Mouse (Mus musculus): ENCODE data around the gene Gabarap. TPM values are rescaled to one million over a fixed set of nuclear protein-coding genes. Genes with fewer than 3 reads are reported as not detected.

Gene Gabarap
- polyA plus RNA-seq, 1 experiment from 2014 or later: 507 TPM

GRCm38 (mm10) chr11:70019495-70020021 is 28.6 kb downstream of the Gabarap start:
- peaks cover 72% of the 10 kb centered on the region for H3K4me1 ChIP-seq
- no peaks in the 10 kb centered on the region for H3K36me3 ChIP-seq (replicated peaks)
- peak overlapping the region; percentile 81 for H3K9ac ChIP-seq
- H3K4me3 ChIP-seq: peak overlapping the region; percentile 74
- peak overlapping the region; percentile 73 for H3K4me2 ChIP-seq
- no peaks in the 10 kb centered on the region for H3K27me3 ChIP-seq (replicated peaks)
- peak overlapping the region; percentile 97 for H3K27ac ChIP-seq
- 33% methylated on average over 2 of the region's 2 CpGs for WGBS
- no peak for ATAC-seq (replicated peaks)
- H3K9me3 ChIP-seq: no peaks in the 10 kb centered on the region

GRCm38 (mm10) chr11:70020022-70020631 is 29.2 kb downstream of the Gabarap start:
- no peaks in the 10 kb centered on the region for H3K27me3 ChIP-seq (replicated peaks)
- WGBS: 6% methylated on average over 8 of the region's 8 CpGs
- peaks cover 72% of the 10 kb centered on the region for H3K4me1 ChIP-seq
- no peaks in the 10 kb centered on the region for H3K36me3 ChIP-seq (replicated peaks)
- H3K9me3 ChIP-seq: no peaks in the 10 kb centered on the region
- H3K27ac ChIP-seq: peak overlapping the region; percentile 97
- H3K4me2 ChIP-seq: peak overlapping the region; percentile 73
- H3K4me3 ChIP-seq: peak overlapping the region; percentile 74
- no peak for ATAC-seq (replicated peaks)
- H3K9ac ChIP-seq: peak overlapping the region; percentile 81

GRCm38 (mm10) chr11:70020731-70021263 is 29.9 kb downstream of the Gabarap start:
- WGBS: 0% methylated on average over 8 of the region's 8 CpGs

GRCm38 (mm10) chr11:70021264-70022132 is 30.6 kb downstream of the Gabarap start:
- peaks cover 81% of the 10 kb centered on the region for H3K4me1 ChIP-seq
- peak overlapping the region; percentile 38 for H3K9ac ChIP-seq
- under 1% methylated on average over 40 of the region's 40 CpGs for WGBS
- H3K4me2 ChIP-seq: peak overlapping the region; percentile 73
- H3K27me3 ChIP-seq (replicated peaks): no peaks in the 10 kb centered on the region
- H3K27ac ChIP-seq: peak overlapping the region; percentile 97
- ATAC-seq (replicated peaks): peak; percentile 77
- no peaks in the 10 kb centered on the region for H3K36me3 ChIP-seq (replicated peaks)
- no peaks in the 10 kb centered on the region for H3K9me3 ChIP-seq
- peak overlapping the region; percentile 74 for H3K4me3 ChIP-seq

More at GRCm38 (mm10) chr11:70020731-70021263, 29.9 kb downstream of the Gabarap start:
- Histone ChIP-seq H3K9me3 (no peaks in the 10 kb centered on the region), H3K4me3 (peak overlapping the region; percentile 74), H3K27ac (peak overlapping the region; percentile 97), H3K36me3 (replicated peaks) (no peaks in the 10 kb centered on the region), H3K9ac (peak overlapping the region; percentile 38), H3K4me2 (peak overlapping the region; percentile 73), H3K27me3 (replicated peaks) (no peaks in the 10 kb centered on the region), H3K4me1 (peaks cover 74% of the 10 kb centered on the region)
- peak; percentile 81 for ATAC-seq (replicated peaks)

GRCm38 (mm10) chr11:70023481-70024150 is 32.7 kb downstream of the Gabarap start:
- Histone ChIP-seq H3K27me3 (replicated peaks) (no peaks in the 10 kb centered on the region), H3K27ac (peak overlapping the region; percentile 67), H3K9me3 (no peaks in the 10 kb centered on the region), H3K4me3 (peak overlapping the region; percentile 35), H3K4me2 (peak overlapping the region; percentile 59), H3K36me3 (replicated peaks) (no peaks in the 10 kb centered on the region), H3K9ac (peak overlapping the region; percentile 28), H3K4me1 (peaks cover 88% of the 10 kb centered on the region)
- 5% methylated on average over 22 of the region's 29 CpGs for WGBS
- ATAC-seq (replicated peaks): no peak

- H3K27ac ChIP-seq: peak overlapping the region; percentile 67; the same call in 1 of the 2 replicates
- no peaks in the 10 kb centered on the region for H3K27me3 ChIP-seq (replicated peaks)
- peak overlapping the region; percentile 59 for H3K4me2 ChIP-seq
- no peaks in the 10 kb centered on the region for H3K9me3 ChIP-seq
- H3K4me3 ChIP-seq: peak overlapping the region; percentile 35
- H3K4me1 ChIP-seq: peaks cover 88% of the 10 kb centered on the region
- no peaks in the 10 kb centered on the region for H3K36me3 ChIP-seq (replicated peaks)
- no peak for ATAC-seq (replicated peaks)
- H3K9ac ChIP-seq: peak overlapping the region; percentile 28
- 5% methylated on average over 6 of the region's 6 CpGs for WGBS
Observed at GRCm38 (mm10) chr11:70024151-70024514, 33.2 kb downstream of the Gabarap start.

GRCm38 (mm10) chr11:70026689-70027088 is 35.7 kb downstream of the Gabarap start:
- no peaks in the 10 kb centered on the region for H3K27me3 ChIP-seq (replicated peaks)
- no peaks in the 10 kb centered on the region for H3K9me3 ChIP-seq
- H3K4me1 ChIP-seq: peaks cover 92% of the 10 kb centered on the region
- H3K4me3 ChIP-seq: peak overlapping the region; percentile 19
- H3K27ac ChIP-seq: peak overlapping the region; percentile 98
- H3K4me2 ChIP-seq: peak overlapping the region; percentile 66
- peaks cover 7% of the 10 kb centered on the region for H3K36me3 ChIP-seq (replicated peaks)
- 3% methylated on average over 19 of the region's 19 CpGs for WGBS
- H3K9ac ChIP-seq: peak overlapping the region; percentile 26
- no peak for ATAC-seq (replicated peaks)

GRCm38 (mm10) chr11:70027397-70027796 is 36.5 kb downstream of the Gabarap start:
- H3K27ac ChIP-seq: peak overlapping the region; percentile 98
- no peaks in the 10 kb centered on the region for H3K9me3 ChIP-seq
- peaks cover 87% of the 10 kb centered on the region for H3K4me1 ChIP-seq
- WGBS: 25% methylated on average over 9 of the region's 9 CpGs
- H3K9ac ChIP-seq: peak overlapping the region; percentile 26
- H3K36me3 ChIP-seq (replicated peaks): peaks cover 14% of the 10 kb centered on the region
- no peak for ATAC-seq (replicated peaks)
- H3K27me3 ChIP-seq (replicated peaks): no peaks in the 10 kb centered on the region
- peak overlapping the region; percentile 66 for H3K4me2 ChIP-seq
- H3K4me3 ChIP-seq: peak overlapping the region; percentile 19

- Histone ChIP-seq H3K27me3 (replicated peaks) (no peaks in the 10 kb centered on the region), H3K9me3 (no peaks in the 10 kb centered on the region), H3K4me1 (peaks cover 75% of the 10 kb centered on the region), H3K27ac (peak overlapping the region; percentile 98), H3K9ac (peak overlapping the region; percentile 40), H3K4me2 (peak overlapping the region; percentile 66), H3K36me3 (replicated peaks) (peaks cover 24% of the 10 kb centered on the region), H3K4me3 (peak overlapping the region; percentile 39)
- 18% methylated on average over 12 of the region's 12 CpGs for WGBS
- peak; percentile 11 for ATAC-seq (replicated peaks)
Observed at GRCm38 (mm10) chr11:70028401-70029129, 37.6 kb downstream of the Gabarap start.

GRCm38 (mm10) chr11:70029130-70029801 is 38.3 kb downstream of the Gabarap start:
- ATAC-seq (replicated peaks): peak; percentile 93
- Histone ChIP-seq H3K4me2 (peak overlapping the region; percentile 66), H3K36me3 (replicated peaks) (peaks cover 24% of the 10 kb centered on the region), H3K27me3 (replicated peaks) (no peaks in the 10 kb centered on the region), H3K9ac (peak overlapping the region; percentile 40), H3K4me1 (peaks cover 70% of the 10 kb centered on the region), H3K9me3 (no peaks in the 10 kb centered on the region), H3K4me3 (peak overlapping the region; percentile 39), H3K27ac (peak overlapping the region; percentile 98)
- WGBS: 0% methylated on average over 20 of the region's 20 CpGs
